Mouse (Mus musculus) frontal cortex, postnatal 25 days (tissue): Measurements from ENCODE around the gene Tmem138.

Experiments used
- DNase-seq, 2 experiments: peaks; one replicate each; pipeline ENCODE4 v3.0.0; 2022; ENCODE audit warnings: low spot score in 2 of 2

Gene Tmem138

DNA sequence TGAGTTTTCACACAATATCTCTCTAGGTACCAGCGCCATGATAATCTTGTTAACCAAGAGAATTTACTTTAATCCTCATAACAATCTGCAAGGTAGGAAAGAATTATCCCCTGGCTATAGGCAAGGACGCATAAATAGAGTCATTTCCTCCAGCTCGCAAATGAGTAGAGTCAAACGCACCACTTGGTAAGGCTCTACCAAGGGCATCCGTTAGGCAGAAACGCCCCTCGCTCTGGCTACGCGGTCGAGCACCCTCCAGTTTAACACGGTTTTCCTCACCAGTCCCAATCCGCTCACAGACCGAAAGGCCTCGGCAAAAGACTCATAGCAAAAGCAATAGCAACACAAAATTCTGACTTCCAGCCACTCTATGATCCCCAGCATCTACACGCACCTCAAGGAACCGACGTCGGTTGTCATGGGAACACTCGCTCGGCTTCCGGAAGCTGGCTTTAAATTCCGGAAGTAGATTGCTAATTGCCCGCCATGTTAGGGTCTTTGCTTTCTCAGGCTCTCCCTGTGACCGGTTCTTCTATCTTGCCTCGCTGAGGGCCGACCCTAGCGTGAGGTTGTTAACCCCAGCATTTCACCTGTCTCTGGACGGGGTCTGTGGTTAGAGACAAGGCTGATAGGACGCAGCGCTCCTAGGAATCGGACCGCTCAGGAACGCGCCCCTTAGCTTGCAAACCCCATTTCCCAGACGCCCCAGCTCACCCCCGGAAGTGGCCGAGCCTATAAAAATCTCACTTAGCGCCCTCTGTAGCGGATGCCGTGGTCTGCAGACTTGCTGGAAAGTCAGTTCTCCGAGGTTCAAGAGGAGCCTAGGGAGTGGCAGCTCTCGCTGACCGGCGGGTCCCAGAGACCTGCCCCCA, at the start of gene Tmem138, which contains the start of gene Cyb561a3:
TSS of gene Tmem138 (minus strand) at position 673 of the 872 bp plus-strand sequence.
TSS of gene Cyb561a3 (plus strand) at position 483 of the 872 bp plus-strand sequence.
- DNase-seq = peak; percentile 85 to 90

DNA sequence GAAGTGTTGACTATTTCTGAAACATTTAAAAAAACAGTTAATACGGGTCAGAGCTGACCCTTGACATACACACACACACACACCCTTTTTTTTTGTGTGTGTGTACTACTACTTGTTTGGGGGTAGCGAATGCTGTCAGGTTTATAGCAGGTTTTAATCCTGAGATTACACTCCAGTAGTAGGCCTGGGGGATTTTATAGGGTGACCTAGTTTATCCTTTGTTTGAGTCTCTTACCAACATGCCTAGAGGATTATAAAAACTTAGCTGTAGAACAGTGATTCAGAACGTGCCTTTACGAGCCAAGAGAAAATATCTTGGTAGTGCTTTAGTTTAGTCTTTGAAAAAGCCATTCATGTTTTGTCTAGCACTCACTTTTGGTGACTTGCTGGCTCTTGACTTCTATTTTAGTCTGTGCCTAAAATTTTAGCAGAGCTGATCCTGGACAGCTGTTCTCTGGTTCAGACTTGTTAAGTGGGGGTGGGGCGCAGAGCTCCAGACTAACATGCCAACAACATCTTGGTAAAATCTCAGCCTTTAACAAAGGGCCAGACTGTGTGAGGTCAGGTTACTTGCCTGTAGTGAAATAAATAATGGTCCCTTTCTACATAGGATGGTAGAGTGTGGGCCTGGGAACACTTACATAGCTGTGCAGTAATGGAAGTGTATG, 31.5 kb upstream of the Tmem138 start:
- DNase-seq = no peak

DNA sequence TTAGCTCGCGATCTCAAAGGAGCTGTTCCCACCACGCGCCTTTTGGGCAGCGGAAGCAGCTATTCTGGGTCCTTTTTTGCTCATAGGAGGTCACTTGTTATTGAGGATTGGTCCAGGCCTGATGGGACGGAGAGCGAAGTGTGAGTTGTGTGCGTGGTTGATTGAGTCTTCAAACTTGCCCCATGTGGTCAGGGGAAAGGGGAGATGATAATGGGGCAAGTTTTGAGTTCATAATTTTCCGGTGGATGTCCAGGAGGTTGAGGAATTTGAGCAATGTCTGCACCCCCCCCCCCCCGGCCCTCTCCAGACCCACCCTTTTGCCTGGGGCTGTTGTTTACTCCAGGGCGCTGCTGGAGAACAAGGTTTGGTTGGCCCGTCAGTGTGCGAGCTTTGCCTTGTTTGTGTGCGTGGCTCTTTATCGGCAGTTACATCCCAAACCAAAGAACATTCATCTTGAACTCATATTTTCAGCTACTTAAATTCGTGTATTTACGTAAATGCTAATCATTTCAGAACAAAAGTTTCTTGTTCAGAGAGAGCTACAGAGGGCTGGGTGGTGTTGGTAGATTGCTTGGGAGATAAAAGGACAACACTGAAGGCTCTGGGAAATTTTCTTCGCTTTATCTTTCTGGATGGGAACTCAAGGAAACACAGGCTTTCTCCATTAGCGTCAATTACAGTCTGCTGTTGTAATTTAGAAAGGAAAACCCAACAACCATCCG, 28.9 kb upstream of the Tmem138 start:
- DNase-seq = no peak

DNA sequence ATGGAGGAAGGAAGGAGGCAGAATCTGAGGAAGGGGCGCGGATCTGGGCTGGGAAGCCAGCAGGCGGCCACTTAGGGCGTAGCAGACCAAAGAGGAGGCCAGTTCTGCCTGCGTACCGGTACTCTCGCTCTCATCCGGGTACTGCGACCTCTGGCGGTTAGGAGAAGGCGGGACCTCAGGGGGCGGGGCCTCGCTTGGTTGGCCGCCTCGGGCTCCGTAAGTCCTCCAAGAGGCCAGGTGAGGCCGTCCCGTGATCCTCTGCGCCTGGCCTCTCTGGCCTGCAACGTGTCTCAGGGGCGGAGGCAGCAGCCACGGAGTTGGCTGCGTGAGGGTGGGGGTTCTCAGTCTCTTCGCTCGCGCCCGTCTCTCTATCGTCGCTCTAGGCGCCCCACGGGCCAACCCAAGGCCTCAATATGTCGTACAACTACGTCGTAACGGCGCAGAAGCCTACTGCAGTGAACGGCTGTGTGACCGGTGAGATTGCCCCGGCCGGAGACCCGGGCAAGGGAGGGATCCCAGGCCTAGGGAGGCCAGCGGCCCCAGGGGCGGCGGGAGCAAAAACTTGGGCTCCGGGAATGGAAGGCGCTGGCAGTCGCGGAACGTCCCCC, 28.2 kb upstream of the Tmem138 start, which contains the start of the genes Ddb1 and Tkfc:
TSS of gene Ddb1 (plus strand) at position 35 of the 608 bp plus-strand sequence.
TSS of gene Tkfc (minus strand) at position 362 of the 608 bp plus-strand sequence.
- peak; percentile 98 to 99 for DNase-seq

DNA sequence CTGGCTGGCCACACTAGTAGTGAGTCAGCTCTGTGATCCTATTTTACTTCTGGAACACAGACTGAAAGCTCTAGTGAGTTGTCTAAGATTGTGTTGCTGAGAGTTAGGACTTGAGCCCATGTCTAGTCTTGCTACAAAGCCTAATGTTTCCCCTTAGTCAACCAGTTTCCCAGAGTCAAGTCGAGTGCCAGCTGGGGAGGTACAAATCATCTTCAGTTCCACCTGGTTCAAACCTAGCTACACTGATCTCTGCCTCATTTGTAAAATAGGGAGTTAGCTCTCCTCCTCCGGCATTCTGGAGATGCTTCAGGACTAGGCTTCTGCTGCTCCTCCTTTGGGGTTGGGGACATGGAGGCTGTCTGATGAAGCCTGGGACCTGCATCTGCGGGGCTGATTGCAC, 27.4 kb upstream of the Tmem138 start:
- no peak for DNase-seq

DNA sequence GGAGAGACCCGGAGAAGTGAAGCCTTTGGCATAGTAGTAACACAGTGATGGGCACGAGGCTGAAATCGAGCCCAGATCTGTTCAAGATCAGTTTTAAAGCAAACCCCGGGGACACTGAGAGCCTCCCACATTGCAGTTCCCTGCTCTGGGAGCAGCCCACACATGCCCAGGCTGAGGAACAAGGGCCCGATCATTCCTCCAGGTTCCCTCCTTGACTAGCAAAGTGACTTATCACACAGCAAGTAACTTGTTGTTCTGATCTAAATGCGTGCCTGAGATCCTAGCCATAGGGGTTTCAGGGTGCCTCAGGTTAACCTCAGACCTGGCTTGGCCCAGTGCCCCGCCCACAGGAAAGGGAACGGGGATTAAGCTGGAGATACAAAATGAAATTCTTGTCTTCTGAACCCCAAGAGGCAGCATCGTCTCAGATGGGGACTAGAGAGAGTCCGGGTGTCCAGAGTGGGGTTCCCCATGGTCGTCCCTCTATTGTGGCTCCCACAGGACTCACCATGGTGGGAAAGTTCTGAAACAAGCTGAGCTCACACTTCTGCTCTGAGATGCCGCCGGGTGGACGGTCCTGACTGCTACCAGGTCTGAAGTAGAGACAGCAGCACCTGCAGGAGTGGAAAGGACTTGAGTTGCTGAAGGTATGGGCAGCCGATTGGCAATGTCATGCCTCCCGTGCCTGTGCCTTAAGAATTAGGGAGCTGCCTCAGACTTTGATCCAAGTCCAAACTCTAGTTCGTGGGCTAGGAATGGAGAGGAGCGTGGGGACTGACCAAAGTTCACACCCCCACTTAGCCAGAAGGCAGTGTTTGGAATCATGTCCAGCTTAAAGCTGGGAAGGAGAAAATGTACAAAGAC, 26.7 kb upstream of the Tmem138 start:
- DNase-seq = no peak

DNA sequence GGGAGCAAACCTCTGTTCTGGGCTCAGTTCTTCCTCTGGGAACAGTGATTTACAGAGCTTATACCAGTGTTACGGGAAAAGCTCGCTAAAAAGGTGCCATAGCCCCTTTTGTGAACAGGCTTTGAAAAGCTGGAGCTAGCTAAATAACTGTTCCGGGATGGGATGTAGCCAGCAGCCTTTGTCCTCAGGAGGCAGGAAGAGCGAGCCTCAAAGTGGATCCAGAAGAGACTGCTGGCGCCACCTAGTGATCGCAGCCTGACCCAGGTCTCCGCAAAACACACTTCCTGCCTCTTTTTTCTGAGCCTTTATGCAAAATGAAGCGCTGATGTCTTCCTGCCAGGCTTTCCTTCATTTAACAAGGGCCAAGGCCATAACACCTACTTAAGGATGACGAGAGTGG, 25.6 kb upstream of the Tmem138 start:
- DNase-seq = peak; percentile 83 to 86

DNA sequence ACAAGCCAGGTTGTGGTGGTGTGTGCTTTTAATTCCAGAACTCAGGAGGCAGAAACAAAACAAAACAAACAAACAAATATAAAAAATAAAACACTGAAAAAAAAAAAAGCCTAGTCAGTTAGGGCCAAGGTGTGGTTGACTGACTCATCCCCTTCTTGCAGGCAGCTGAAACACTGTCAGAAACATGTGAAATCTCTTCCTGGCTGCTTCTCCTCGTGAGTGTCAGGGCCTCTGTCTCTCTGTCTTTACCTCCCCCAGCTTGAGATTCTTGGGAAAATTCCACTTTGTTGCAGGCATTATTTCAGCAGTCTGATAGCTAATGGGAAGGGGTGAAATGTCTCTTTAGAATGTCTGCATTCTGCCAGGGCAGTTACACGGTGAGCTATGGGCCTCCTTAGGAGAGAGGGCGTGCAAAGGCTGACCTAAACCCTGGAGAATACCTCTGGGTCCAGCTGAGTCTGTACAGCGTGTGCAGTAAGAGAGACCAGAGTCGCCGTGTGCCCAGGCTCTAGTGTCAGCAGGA, 25.1 kb upstream of the Tmem138 start:
- DNase-seq = no peak

DNA sequence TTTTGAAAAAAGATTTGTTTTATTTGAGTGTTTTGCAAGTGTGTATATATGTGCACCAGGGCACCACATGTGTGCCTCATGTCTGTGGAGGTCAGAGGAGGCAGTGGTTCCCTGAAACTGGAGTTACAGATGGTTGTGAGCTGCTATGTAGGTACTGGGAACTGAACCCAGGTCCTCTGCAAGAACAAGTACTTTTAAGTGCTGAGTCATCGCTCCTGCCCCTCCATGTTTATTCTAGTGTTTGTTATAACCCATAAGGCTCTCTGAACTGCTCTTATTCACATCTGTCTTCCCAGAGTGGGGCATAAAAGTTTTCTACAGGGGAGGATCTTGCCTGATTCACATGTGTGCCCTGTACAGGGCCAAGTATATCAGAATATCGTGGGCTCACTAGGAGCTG, 22.5 kb upstream of the Tmem138 start:
- no peak for DNase-seq

DNA sequence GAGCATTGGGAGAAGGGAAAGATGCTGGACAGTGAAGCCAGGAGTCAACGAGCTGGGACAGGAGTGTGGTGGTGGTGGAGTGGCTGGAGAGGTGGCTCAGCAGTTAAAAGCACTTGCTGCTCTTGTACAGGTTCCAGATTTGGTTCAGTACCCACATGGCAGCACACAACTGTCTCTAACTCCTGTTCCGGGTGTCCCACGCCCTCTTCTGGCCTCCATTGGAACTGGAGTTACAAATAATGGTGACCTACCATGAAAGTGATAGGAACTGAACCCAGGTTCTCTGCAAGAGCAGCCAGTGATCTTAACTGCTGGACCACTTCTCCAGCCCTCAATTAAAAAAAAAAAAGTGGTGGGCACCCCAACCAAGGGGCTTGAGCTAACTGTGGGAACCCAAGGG, 21.0 kb upstream of the Tmem138 start:
- no peak for DNase-seq

DNA sequence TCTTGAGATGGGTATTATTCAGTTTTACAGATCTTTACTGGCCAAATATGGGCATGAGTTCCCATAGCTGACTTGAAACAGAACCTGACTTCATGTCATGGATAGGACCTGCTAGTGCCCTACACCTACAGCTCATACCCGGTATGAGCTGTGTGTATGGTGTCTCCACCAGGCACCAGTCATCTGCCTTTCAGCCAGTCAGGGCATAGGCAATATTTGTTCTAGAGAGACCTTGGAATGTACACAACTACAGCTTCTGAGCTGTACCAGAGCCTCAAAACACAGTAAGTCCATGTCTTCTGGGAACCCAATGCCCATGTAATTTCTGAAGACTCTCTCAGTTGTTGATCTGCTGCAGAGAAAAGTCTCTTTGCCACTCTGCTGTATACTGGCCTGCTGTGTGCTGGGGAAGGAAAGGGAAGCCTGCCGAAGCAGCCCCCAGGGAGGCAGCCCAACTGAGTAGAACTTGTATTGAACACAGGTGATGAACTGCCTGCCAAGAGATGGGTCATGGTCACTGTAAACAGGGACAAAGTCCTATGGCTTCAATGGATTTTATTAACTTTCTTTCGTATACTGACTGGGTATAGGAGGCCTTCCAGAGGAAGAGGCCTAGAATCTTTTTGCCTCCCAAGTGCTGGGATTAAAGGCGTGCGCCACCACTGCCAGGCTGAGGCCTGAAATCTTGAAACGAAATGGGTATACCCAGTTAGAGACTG, 14.7 kb upstream of the Tmem138 start:
- no peak for DNase-seq

DNA sequence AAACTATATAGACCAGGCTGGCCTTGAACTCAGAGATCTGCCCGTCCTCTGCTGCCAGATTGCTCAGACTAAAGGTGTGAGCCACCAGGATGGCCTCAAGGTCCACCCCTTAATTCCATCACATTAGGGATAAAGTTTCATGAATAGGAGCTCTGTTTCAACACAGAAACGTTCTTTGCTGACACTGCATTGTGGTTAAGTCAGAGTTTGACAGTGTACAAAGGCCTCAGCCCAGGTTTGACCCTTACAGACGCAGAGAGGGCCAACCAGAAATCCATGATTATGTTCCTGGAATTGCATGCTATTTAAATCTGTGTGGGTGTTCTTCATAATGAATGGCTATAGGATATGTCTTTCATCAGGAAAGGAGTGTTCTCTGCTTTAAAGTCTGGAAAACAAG, 13.1 kb upstream of the Tmem138 start:
- no peak for DNase-seq

DNA sequence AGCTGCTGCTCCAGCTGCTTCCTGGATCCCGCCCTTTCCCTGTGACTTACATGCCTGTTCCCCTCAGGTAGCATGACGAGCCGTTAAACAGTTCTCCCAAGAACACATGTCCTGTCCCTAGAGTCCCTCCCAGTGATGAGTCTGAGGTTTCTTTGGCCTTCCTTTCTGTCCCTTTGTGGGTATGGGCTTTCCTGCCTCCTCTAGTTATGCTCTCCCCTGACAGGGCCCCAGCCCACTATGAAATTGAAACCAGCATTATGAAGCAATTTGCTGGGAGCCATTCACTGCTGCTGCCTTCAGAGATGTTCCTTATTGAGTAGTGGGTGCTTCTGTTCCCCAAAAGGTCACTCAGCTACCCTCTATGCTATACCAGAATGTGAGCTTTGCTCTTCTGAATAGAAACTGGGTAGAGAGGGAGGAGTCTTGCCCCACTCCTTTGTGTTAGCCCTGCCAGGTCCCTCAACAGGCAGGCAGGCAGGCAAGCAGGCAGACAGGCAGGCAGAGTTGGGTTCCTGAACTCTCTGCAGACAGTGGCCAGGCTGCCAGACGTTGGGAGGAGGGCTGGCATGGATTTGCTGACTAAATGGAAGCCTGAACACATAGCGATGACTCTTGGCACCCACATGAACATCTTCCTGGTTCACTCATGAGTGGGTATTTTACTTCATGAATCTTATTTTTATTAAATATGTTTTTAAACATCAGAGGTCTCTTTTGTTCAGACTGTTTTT, 12.1 kb upstream of the Tmem138 start:
- no peak for DNase-seq

DNA sequence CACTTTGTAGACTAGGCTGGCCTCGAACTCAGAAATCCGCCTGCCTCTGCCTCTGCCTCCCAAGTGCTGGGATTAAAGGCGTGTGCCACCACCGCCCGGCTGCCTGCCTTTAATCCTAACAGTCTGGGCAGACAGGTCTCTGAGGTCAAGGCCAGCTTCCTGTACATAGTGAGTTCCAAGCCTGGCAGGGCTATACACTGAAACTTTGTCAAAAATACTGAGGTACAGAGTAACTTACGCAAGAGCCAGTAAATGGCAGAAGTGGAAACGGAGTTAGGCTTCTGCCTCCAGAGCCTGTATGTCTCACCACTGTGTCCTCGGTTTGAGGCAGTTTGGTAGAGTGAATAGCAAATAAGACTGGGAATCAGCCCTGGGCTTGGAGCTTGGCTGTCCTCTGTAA, 10.1 kb upstream of the Tmem138 start:
- no peak for DNase-seq

DNA sequence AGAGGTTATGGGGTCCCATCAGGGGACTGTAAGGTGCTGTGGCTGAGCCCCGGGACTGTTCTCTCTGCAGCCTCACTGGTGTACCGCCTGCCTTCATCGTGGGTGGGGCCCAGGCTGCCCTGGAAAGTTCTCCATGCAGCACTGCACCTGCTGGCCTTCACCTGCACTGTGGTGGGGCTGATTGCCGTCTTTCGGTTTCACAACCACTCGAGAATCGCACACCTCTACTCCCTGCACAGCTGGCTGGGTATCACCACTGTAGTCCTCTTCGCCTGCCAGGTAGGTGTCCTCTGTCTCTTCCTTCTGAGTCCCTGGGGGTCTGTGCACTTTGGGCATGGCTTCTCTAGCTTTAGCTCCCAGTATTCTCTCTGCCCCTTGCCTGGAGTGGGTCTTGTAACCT, 8.0 kb upstream of the Tmem138 start:
- no peak for DNase-seq

DNA sequence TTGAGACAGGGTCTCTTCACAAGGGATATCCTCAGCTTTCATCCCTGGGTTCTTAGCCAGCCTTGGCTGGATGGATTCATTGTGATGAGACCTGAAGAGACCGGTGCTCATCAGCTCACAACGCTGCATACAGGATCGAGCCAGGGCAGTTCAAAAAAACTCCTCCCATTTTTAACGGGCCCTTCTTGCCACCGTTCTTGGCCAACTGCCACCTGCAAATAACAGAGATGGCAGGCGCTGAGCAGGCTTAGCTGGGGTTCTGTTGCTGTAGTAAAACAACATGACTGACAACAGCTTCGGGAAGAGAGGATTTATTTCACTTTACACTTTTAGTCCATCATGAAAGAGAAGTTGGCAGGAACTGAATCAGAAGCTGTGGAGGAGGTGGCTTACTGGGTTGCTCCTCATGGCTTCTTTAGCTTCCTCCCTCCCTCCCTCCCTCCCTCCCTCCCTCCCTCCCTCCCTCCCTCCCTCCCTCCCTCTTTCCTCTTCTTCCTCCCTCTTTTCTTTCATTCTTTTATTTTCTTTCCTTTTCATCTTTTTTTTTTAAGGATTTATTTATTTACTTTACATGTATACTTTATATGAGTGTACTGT, 6.5 kb upstream of the Tmem138 start:
- no peak for DNase-seq

DNA sequence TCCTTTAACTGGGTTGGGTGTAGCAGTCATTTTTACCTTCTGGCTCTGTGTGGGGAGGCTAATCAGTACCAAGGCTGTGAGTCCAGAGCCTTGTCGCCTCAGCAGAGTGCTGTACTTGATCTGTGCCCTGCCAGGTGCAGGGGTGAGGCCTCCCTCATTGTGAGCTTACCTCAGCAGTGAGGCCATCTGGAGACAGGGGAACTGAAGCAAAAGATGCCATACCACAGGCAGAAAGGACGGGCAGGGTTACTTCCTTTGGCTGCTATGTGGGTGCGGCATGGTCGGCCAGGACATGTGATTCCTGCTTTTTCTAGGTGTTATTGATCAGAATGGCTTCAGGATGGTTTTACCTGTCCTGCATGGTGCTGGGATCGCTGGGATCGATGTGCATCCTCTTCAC, 4.8 kb upstream of the Tmem138 start:
- DNase-seq = no peak

DNA sequence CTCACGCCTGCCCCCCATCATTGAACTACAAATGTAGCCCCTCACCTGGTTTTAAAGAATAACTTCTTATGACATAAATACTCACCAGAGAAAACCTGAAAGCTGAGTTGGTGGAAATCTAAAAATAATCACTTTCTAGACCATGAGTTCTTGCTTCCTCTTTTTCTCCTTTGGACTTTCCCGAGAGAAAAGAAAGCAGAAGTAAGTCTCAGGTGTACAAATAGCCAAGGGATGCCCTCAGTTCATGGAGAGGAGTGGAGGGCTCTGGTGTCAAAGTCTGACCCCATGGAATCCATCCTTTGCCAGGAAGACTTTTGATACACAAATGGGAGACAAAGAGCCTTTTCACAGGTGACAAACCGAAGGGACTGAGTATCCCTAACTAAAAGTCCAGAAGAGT, 3.6 kb upstream of the Tmem138 start:
- no peak for DNase-seq

DNA sequence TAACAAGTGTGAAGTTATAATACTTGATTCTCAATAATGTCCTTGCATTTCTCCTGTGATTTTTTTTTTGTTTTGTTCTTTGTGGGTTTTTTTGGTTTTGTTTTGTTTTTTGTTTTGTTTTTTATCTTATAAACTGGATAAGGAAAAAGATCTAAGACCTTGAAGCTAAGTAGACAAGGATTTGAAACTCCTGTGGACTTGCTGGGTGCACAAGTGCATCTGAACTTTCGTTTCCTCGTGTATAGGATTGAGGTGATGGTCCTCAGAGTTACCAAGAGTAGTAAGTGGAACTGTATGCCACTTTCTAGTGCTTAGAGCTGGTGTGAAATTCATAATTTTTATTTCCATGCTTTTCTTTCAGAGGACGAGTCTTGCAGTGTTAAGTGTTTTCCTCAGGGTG, 2.9 kb upstream of the Tmem138 start:
- DNase-seq = no peak
